Mouse (Mus musculus): ENCODE measurements around the gene Zpbp2.

Gene Zpbp2

DNA sequence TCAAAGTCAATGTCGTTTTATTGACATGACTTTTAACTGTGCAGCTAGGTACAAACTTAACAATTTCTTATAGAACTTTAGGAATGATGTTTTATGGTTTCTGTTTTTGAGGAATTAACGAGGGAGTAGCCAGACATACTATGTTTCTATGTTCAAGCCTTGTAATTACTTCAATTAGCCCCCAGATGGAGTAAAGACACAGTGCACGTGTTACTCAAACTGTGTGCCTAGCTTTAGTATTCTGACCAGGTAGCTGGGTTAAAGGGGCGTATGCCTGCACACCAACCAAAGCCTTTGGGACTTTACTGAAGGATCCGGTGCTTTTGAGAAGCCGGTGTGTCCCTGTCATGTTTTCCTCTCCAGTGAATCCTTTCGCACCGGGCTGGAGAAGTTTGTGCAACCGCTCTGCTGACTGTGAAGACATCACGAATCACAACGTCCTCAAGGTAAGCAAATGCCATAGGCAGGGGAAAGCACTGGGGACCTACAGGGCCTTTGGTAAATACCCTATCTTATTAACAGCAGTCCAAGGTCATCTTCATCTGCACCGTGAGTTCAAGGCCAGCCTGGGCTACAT, 4.3 kb downstream of the Zpbp2 start:
- DNase-seq (ENCODE audit: low read depth, low spot score), result no peak

DNA sequence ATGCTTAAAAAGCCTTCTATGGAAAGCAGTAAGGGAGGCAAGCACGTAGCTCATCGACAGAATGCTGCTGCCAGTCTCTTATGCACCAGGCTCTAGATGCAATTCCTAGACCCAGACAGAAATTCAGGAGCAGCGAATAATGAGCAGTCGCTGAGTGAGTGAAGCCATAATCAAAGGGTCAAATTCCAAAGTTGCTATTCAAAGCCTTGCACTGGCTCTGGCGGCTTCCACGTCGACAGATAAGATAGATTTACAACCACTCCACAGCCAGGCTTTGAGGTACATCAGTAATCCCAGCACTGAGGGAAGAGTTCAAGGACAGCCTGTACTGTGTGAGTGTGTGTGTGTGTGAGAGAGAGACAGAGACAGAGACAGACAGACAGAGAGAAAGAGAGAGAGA, 10.0 kb downstream of the Zpbp2 start:
- DNase-seq (ENCODE audit: low read depth, low spot score), result no peak

DNA sequence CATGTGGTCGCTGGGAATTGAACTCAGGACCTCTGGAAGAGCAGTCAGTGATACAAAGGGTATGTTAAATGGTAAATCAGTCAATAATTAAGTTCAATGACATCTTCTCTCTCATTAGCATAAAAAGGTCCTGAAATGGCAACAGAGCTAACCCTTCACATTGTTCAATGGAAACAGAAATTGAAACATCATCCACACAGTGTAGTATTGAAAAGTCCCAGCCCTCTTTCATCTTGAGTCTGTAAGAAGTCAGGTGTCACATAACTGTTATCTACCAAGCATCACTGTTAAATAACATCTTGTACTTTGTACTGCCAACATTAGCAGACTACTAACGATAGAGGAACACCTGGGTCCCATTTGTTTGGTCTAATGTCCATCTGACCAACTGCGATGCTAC, 12.1 kb downstream of the Zpbp2 start:
- DNase-seq (ENCODE audit: low read depth, low spot score), result no peak

- no peak for DNase-seq (ENCODE audit: low read depth, low spot score)
Observed at GRCm38 (mm10) chr11:98563921-98564414, 13.1 kb downstream of the Zpbp2 start.

DNA sequence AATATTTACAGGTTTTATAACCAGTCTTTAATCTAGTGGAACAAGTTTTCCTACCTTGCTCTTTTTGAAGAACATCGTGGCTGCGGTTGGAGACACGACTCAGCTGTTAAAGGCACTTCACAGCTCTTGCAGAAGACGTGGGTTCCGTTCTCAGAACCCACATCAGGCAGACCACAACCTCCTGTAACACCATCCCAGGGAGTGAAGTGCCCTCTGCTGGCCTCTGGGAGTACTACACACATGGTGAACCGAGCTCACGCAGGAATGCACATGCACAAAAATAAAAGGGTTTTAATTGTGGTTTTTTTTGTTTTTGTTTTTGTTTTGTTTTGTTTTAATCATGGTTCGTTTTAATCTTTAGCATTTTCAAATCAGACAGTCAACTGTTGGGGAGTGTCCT, 17.4 kb downstream of the Zpbp2 start:
- no peak for DNase-seq (ENCODE audit: low read depth, low spot score)

- no peak for DNase-seq (ENCODE audit: low read depth, low spot score)
Observed at GRCm38 (mm10) chr11:98569461-98569860, 18.6 kb downstream of the Zpbp2 start.

- no peak for DNase-seq (ENCODE audit: low read depth, low spot score)
Observed at GRCm38 (mm10) chr11:98577776-98578175, 26.9 kb downstream of the Zpbp2 start.

- no peak for DNase-seq (ENCODE audit: low read depth, low spot score)
Observed at GRCm38 (mm10) chr11:98580301-98581121, 29.6 kb downstream of the Zpbp2 start.

- DNase-seq (ENCODE audit: low read depth, low spot score), result no peak
Observed at GRCm38 (mm10) chr11:98581286-98582029, 30.6 kb downstream of the Zpbp2 start.

- DNase-seq (ENCODE audit: low read depth, low spot score), result no peak
Observed at GRCm38 (mm10) chr11:98582030-98582388, 31.1 kb downstream of the Zpbp2 start.

GRCm38 (mm10) chr11:98582551-98583264, 31.8 kb downstream of the Zpbp2 start:
- no peak for DNase-seq (ENCODE audit: low read depth, low spot score)

GRCm38 (mm10) chr11:98583265-98583552, 32.3 kb downstream of the Zpbp2 start:
- no peak for DNase-seq (ENCODE audit: low read depth, low spot score)

DNA sequence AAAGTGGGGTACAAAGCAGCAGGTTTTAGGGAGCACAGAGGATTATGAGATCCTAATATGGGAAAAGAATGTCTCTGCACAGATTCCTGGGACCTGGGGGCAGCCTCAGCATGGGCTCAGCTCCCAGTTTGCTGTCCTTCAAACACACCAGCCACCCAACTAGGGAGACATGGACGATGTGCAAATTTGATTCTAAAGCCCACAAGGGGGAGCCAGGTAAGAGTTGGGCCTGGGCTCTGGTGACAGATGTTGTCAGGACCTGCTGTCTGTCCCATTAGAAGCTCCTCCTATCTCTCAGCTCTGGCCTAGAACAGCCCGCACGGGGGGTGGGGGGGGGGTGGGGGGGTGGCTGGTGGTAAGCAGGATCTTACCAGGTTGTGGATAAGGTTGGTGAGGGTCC, 32.7 kb downstream of the Zpbp2 start:
- no peak for DNase-seq (ENCODE audit: low read depth, low spot score)

DNA sequence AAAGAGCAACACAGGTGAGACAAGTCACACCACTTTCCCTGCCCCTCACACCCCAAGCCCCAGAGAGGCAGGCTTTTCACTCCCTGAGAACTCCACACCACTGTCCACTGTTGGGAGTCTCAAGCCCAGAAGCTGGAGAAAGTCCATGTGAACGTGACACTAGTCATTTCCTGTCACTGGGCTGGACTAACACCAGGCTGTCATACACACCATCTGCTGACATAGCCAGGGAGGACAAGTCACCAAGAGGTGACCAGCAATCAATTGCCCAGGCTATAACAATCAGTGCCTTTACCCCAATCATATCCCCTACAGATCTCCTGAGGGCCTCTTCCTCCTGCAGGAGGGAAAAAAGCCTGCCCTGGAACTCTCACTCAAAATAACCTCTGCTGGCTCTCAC, 33.2 kb downstream of the Zpbp2 start:
- no peak for DNase-seq (ENCODE audit: low read depth, low spot score)

- DNase-seq (ENCODE audit: low read depth, low spot score), result no peak
Observed at GRCm38 (mm10) chr11:98584629-98585177, 33.8 kb downstream of the Zpbp2 start.

DNA sequence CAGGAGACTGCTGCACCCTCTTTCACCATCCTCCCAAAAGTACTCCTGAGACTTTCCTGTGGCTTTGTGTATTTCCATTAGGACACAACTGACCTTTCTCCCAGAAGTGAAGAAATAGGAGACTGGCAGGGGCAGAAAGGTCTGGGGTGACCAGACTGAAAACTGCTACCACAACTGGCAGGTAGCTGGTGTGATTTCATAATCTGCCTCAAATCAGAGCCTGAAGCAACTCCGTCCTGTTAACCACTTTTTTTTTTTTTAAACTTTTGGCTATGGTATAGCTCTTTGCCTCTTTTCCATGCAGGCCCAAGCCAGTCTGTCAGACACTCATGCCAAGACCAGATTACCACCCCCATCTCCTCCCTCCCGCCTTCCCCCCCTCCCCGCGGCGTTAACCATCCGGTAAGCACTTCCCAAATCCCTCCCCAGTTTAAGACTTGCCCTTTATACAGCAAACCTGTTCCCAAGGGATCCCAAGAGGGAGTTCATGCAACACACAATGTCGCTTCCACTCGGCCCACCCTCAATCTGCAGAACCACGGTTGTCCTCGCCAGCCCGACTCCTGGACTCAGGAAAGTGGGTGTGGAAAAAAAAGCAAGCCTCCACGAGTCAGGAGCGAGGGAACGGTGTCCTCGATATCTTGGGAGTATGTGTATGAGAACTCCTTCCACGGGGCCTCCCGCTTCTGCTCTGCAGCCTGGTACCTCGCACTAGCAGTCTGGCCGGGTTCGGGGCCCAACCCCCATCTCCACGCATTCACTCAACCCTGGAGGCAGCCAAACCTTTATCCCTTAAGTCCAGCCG, 35.4 kb downstream of the Zpbp2 start:
- no peak for DNase-seq (ENCODE audit: low read depth, low spot score)

GRCm38 (mm10) chr11:98586892-98587563, 36.1 kb downstream of the Zpbp2 start, which contains the start of gene Ormdl3:
TSS of gene Ormdl3 (minus strand) at chr11:98587368.
- DNase-seq (ENCODE audit: low read depth, low spot score), result peak; percentile 99

- peak; percentile 57 for DNase-seq (ENCODE audit: low read depth, low spot score)
Observed at GRCm38 (mm10) chr11:98587684-98588546, 37.0 kb downstream of the Zpbp2 start.

DNA sequence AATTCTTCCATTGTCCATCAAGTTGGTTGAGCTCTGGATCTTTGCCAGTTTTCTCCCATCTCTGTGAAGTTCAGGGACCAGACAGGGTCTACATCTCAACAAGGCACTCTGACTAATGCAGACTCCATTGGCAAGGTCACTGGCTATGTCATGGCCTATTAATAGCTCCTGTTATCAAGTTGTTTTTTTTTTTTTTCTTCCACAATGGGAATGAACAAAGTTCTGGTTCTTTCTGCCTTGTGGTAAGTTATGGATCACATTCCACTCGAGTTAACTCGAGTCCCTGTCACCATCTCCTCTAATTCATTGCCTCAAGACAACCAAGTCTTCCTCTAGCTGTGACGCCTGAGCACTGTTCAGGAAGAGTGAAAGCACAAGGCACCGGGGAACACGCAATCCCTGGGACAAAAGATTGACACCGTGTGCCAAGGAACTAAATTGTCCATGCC, 38.0 kb downstream of the Zpbp2 start:
- no peak for DNase-seq (ENCODE audit: low read depth, low spot score)

Data from WW6 (cell line).